Mouse (Mus musculus) liver, adult 2 months (tissue): ENCODE measurements around the gene Fancg.

ENCODE experiments used
- CTCF ChIP-seq: fragments of 200-500 bp; IDR thresholded peaks from 2 replicates; pipeline ENCODE4 v1.5.1; 2011; ENCODE audit warnings: low read depth, low read length, control low read depth
- POLR2A ChIP-seq: fragments of 200-500 bp; IDR thresholded peaks from 2 replicates; pipeline ENCODE4 v1.6.1; 2011; ENCODE audit warnings: low read length, control low read depth; ENCODE audit not compliant: insufficient read depth; ENCODE audit errors: extremely low read depth

GRCm38 (mm10) chr4:43029121-43029520 is 18.8 kb upstream of the Fancg start:
- TF ChIP-seq POLR2A (no peak), CTCF (no peak)
